Mouse (Mus musculus) embryo, embryonic 11 days (tissue): ENCODE measurements around the gene Ssr2.
A peak's percentile ranks its signal among the peaks of the same experiment; 100 is the strongest.

ENCODE experiments used
- DNase-seq: peaks from one replicate; pipeline ENCODE4 v3.0.0-alpha.2; 2015

Gene Ssr2

DNA sequence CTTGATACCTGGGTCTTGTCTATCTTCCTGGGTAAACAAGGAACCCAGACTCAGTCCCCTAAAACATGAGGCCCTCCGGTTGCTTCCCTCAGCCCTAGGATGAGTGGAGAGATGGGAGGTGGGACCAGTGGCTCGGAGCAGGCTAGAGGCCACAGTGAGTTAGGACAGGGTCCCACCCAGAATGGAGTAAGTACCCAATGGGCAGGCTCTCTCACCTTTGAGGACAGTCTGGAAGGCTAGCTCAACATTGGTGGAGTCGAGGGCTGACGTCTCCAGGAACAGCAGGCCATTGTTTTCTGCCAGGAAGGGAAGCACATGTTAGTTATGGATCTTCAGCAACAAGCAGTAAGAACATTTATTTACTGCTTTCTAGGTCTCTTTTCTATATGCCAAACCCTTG is 33.2 kb upstream of the Ssr2 start:
- DNase-seq, result peak; percentile 14

- no peak for DNase-seq
These were observed 32.5 kb upstream of the Ssr2 start for GRCm38 (mm10) chr3:88543174-88543573.

DNA sequence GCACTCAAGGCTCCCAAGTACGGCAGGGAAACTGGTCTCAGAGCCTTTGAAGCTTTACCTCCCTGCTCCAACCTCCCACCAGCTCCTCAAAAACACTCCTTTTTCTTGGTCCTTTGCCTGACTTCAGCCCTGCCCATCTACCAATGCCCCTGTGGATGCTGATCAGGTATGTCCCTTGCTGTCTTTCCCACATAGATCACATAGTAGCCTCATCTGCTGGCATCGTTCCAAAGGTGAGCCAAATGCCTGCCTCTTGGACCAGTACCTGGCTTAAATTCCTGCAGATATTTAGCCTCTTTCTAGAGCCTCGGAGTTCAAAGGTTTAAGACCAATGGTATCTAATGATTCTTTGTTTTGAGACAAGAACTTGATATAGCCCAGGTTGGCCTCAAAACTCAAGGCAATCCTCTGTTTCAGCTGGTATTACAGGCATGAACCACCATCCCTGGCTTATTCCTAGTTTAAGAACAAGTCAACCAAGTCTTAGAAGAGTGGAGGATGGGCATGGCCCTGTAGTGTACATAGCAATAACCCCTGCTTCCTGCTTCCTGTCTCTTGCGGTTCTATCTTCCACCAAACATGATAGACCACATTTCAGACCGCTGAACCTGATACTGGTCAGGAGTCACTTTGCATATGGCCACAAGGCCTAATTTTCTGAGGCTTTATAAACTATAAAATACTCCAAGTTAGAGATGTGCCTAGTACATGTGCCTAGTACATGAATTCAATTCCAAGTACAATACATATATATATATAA is 31.8 kb upstream of the Ssr2 start:
- DNase-seq, result no peak

DNA sequence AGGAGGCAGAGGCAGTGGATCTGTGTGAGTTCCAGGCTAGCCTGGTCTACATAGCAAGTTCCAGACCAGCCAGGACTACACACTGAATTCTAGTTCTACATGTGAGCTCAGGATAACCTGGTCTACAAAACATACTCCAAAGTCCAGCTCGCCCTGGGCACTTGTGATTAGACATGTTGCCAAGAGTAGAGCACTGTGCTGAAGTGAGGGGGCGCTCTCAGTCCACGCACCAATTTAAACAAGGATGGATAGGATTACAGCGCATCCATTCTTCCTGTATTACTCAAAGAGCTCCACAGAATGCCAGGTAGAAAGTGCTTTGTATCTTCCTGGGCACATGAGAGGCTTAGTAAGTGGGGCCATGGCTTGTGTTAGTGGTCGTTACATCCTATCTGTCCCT is 31.2 kb upstream of the Ssr2 start:
- peak; percentile 47 for DNase-seq

GRCm38 (mm10) chr3:88544955-88545591 is 30.6 kb upstream of the Ssr2 start:
- DNase-seq, result no peak

DNA sequence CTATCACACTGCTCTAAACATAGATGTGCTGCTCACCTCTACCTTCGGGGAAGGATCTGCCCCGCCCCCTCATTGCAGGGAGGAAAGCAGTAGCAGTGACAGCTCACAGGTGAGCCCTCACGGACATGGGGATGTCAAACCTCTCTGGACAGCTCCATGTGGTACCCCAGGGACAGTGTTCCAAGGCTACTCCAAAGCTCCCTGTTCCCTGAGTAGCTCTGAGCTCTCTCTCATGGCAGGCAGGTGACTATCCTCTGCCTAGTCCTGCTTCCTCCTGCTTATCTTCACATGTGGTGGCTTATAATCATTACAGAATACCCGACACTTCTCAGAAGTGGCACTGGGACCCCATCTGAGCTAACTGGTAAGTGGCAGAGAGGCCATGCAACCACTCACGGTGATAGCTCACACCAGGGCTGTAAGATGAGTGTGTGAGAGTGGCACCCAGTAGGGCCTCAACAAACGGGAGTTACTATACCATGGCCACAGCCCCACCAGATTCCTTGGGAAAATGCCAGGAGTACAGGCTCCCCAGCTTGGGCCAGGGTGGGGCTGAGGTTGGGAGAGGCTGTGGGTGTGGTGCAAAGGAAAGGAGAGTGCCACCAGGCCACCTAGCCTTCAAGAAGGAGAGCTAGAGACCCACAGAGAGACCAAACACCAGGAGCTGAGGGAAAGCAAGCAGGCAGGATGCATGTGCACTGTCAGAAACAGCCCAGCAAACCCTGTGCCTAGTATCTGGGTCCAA is 28.8 kb upstream of the Ssr2 start:
- no peak for DNase-seq

- no peak for DNase-seq
These were observed 27.3 kb upstream of the Ssr2 start, which contains the start of gene Rab25 for GRCm38 (mm10) chr3:88548180-88548917. TSS of gene Rab25 (minus strand) at chr3:88548300.

DNA sequence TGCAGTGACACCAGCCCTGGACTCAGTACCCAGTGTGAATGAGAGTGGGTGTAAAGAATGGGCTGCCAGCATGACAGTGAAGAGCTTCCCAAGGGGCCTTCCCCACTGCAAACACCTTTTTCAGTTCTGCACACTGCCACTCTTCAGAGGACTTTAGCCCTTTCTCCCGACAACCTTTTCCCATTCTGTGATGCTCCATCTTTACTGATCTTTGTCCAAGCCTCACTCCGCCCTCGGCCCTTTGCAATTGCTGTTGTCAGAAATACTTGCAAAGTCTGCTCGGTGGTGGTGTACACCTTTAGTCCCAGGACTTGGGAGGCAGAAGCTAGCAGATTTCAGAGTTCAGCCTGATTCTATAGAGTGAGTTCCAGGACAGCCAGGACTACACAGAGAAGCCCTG is 24.1 kb upstream of the Ssr2 start:
- DNase-seq, result no peak

DNA sequence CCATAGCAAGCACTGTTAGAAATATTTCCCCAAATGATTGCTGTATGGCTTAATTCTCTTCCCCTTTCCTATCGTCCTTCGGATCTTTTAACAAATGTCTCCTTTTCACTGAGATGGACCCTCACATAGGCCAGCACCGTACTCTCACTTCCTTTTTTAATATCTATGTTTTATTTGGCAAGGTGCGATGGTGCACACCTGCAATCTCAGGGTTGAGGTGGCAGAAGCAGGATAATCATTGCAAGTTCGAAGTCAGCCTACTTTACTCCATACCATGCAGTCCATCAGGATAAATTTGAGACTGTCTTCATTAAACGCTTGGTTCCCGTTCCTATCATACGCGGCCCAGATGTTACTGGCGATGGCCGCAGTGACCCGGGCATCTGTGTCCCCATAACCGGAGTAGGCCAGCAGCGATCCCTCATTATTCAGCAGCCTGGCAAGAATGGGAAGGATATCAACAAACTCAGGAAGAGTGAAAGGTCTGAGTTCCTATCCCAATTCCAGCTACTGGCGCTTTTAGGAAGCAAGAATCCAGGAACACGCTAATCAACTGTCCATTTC is 23.5 kb upstream of the Ssr2 start:
- no peak for DNase-seq

GRCm38 (mm10) chr3:88552676-88553524 is 22.8 kb upstream of the Ssr2 start, which contains the start of gene Lamtor2:
TSS of gene Lamtor2 (minus strand) at chr3:88553074.
- peak; percentile 99 for DNase-seq

DNA sequence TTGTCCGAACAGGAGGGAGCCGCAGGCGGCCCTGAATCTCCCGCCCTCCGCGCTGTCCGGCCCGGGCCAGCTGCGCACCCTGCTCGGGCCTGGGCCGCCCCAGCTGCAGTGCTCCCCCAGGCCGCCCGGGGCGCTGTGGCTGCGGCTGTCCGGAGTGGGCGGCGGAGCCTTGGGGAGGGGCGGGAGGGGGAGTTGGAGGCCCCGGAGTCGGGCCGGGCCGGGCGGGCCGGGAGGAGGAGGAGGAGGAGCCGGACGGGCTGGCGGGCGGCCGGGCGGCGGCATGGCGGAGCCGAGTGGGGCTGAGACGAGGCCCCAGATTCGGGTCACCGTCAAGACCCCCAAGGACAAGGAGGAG is 22.2 kb upstream of the Ssr2 start, which contains the start of gene Ubqln4:
Ubqln4 (plus strand) TSS at position 234 of the 355 bp plus-strand sequence.
- peak; percentile 94 for DNase-seq

GRCm38 (mm10) chr3:88553880-88554586 is 21.6 kb upstream of the Ssr2 start:
- peak; percentile 67 for DNase-seq

DNA sequence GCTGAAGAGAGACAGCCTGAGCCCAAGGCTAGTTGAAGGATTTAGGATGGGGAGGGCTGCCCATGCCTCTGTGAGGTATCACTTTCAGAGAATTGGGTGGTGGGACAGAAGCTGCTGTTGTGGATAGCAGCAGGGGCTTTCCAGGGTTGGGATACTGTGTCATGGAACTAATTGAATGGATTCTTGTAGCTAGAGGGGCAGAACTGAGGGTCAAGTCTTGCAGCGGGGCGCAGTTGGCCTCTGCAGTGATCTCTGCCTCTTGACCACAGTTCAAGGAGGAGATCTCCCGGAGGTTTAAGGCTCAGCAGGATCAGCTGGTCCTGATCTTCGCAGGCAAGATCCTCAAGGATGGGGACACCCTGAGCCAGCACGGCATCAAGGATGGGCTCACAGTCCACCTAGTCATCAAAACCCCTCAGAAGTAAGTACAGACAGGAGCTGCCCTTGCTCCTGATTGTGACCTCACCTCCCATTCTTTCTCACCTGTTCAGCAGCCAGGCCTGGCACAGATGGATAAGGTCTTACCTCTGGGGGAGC is 20.5 kb upstream of the Ssr2 start:
- no peak for DNase-seq

DNA sequence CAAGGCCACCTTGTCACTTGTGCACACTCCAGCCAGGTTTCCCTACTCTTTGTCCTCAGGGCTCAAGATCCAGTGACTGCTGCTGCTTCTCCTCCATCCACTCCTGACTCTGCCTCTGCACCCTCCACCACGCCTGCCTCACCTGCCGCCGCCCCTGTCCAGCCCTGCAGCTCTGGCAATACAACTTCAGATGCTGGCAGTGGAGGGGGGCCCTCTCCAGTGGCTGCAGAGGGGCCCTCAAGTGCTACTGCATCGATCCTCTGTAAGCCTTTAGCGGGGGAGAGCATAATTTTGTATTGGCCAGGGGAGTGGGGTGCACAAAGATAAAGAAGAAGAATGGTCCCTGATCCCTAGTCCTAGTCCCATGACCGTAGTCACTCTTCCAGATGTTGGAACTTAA is 19.9 kb upstream of the Ssr2 start:
- DNase-seq, result no peak

DNA sequence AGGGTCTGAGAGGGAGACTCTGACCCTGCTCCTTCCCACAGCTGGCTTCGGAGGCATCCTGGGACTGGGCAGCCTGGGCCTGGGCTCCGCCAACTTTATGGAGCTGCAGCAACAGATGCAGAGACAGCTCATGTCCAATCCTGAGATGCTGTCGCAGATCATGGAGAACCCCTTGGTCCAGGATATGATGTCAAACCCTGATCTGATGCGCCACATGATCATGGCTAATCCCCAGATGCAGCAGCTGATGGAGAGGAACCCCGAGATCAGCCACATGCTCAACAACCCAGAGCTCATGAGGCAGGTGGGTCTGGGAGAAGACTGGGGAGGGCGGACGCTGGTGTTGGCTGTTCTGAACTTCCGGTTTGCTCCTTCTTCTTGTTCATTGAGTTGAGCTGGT is 19.1 kb upstream of the Ssr2 start:
- no peak for DNase-seq

DNA sequence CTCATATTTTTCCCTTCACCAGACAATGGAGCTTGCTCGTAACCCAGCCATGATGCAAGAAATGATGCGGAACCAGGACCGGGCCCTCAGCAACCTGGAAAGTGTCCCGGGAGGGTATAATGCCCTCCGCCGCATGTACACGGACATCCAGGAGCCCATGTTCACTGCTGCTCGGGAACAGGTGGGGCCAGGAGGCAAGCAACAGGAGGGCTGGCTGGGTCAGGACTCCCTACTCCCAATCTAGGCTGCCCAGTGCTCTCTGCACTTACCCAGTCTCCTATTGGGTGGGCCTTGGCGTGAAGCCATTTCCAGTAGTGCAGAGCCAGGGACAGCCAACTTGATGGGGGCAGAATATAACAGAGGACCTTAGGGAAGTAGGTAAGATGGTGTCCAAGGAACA is 16.1 kb upstream of the Ssr2 start:
- DNase-seq, result no peak

- no peak for DNase-seq
These were observed 13.7 kb upstream of the Ssr2 start for GRCm38 (mm10) chr3:88561989-88562388.

DNA sequence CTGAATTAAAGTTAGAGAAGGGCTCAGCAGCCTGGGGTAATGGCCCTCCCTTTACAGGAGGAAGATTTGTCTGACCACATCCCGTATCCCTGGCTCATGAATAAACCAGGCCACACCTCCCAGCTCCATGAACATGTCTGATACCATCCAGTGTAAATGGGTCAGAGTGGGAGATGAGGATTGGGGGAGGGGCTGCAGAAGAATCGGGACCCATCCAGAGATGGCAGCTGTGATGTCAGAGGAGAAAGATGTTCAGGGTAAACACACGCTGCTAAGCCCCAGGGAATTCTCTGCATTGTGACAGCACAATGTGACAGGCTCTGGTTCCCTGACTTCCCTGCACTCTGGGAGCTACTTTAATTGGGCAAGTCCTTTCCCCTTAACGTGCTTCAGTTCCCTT is 12.2 kb upstream of the Ssr2 start:
- no peak for DNase-seq

GRCm38 (mm10) chr3:88563966-88564365 is 11.7 kb upstream of the Ssr2 start:
- DNase-seq, result no peak

- DNase-seq, result no peak
These were observed 9.6 kb upstream of the Ssr2 start for GRCm38 (mm10) chr3:88566116-88566515.

DNA sequence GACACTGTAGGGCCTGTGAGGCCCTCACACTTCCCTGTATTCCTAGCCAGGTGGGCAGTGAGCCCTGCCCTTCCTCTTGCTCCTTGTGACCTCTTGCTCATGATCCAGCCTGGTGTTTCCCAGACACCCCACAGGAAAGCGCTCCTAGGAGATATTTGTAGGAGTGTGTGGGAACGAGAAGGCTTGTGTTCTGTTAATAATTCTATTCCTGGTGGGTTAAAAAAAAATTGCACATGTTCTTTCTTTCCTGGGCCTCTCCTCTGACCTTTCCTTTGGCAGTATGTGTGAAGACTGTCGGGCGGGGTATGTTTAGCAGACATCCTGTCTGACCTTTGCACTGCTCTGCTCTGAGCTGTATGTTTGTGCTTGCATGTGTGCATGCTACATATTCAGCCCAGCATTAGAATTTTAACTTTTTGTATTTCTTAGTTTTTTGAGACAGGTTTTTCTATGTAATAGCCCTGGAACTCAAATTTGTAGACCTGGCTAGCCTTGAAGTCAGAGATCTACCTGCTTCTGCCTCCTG is 9.1 kb upstream of the Ssr2 start:
- DNase-seq, result no peak
